Mouse (Mus musculus): ENCODE results near the gene Gpx4. TPM values are rescaled to one million over a fixed set of nuclear protein-coding genes. Genes with fewer than 3 reads are reported as not detected.

Gpx4 gene
- polyA plus RNA-seq, 1 experiment from 2014 or later: 552 TPM

DNA sequence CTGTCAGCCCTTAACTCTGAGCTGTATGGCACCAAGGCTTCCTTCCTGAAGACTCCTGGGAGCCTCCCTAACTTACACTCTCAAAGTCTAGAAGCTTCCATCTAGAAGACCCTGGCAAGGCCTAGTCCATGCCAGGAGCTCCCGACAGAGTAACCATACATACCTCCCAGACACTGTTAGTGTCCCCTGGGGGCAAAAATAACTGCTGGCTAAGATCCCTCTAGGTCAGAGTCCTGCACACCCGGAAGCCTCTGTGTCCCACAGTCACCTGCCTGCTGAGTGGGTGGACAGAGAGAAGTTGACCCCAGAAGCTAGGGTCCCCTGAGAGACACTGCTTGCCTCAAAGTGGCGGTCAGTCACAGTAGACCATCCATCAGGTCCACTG is 24.5 kb downstream of the Gpx4 start:
- WGBS: 82% methylated on average over 3 of the region's 3 CpGs
- Histone ChIP-seq H3K4me3 (ENCODE audit: low read depth, low read length) (no peak overlapping the region), H3K4me1 (ENCODE audit: control insufficient read depth, insufficient read depth, low read length) (peaks cover 4% of the 10 kb centered on the region; the same call in 1 of the 2 replicates), H3K9me3 (replicated peaks; ENCODE audit: control insufficient read depth, low read length, poor library complexity, severe bottlenecking) (no peaks in the 10 kb centered on the region), H3K36me3 (ENCODE audit: control insufficient read depth, insufficient read depth, low read length) (no peaks in the 10 kb centered on the region), H3K27ac (ENCODE audit: low read length) (no peak overlapping the region), H3K9ac (ENCODE audit: low read depth, low read length) (no peak overlapping the region), H3K27me3 (ENCODE audit: control insufficient read depth, insufficient read depth, low read depth, low read length) (no peaks in the 10 kb centered on the region), H3K4me2 (ENCODE audit: low read length) (no peak overlapping the region)
- no peak for ATAC-seq

- Histone ChIP-seq H3K9ac (ENCODE audit: low read depth, low read length) (no peak overlapping the region), H3K36me3 (ENCODE audit: control insufficient read depth, insufficient read depth, low read length) (no peaks in the 10 kb centered on the region), H3K4me2 (ENCODE audit: low read length) (no peak overlapping the region), H3K27me3 (ENCODE audit: control insufficient read depth, insufficient read depth, low read depth, low read length) (no peaks in the 10 kb centered on the region), H3K4me1 (ENCODE audit: control insufficient read depth, insufficient read depth, low read length) (peaks cover 4% of the 10 kb centered on the region; the same call in 1 of the 2 replicates), H3K4me3 (ENCODE audit: low read depth, low read length) (no peak overlapping the region), H3K9me3 (replicated peaks; ENCODE audit: control insufficient read depth, low read length, poor library complexity, severe bottlenecking) (no peaks in the 10 kb centered on the region), H3K27ac (ENCODE audit: low read length) (no peak overlapping the region)
- 81% methylated on average over 20 of the region's 20 CpGs for WGBS
- ATAC-seq: no peak
Measured at GRCm38 (mm10) chr10:80072623-80073489, 25.9 kb downstream of the Gpx4 start.

DNA sequence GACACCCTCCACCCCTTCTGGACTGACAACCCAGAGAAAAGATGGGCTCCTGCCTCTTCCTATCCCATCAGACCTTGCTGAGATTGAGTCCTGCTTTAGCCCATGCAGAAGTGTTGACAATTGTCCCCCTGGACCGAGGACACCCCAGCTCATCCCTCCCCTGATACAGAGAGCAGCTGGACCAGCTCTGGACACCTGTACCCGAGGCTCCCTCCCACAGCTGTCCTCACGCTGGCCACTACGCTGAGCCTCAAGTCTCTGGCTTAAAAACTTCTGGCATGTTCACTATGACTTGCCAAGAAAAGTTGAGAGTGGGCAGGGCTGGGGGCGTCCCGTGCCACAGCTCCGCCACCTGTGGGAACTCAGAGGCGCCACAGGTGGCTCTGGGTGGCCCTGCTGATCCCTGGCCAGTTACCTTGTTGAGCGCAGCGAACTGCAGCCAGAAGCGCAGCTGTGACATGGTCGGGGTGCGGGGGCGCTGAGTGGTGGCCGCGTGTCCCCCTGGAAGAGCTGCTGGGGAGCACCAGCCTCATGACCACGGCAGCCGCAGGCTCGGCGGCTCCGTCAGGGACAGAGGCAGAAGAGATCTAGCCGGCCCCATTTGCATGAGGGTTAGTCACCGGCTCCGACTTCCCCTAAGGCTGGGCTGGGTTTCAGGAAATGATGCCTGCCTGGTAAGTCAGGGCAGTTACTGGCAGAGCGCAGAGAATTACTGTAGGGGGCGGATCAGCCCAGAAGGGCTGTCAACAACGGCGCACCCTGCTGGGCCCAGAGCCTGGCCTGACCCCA is 28.0 kb downstream of the Gpx4 start:
- H3K9ac ChIP-seq (ENCODE audit: low read depth, low read length): peak overlapping the region; percentile 21
- no peak for ATAC-seq
- no peak overlapping the region for H3K4me3 ChIP-seq (ENCODE audit: low read depth, low read length)
- no peaks in the 10 kb centered on the region for H3K27me3 ChIP-seq (ENCODE audit: control insufficient read depth, insufficient read depth, low read depth, low read length)
- no peak overlapping the region for H3K27ac ChIP-seq (ENCODE audit: low read length)
- peaks cover 4% of the 10 kb centered on the region; the same call in 1 of the 2 replicates for H3K4me1 ChIP-seq (ENCODE audit: control insufficient read depth, insufficient read depth, low read length)
- H3K36me3 ChIP-seq (ENCODE audit: control insufficient read depth, insufficient read depth, low read length): peaks cover under 1% of the 10 kb centered on the region; the same call in 1 of the 2 replicates
- H3K9me3 ChIP-seq (replicated peaks; ENCODE audit: control insufficient read depth, low read length, poor library complexity, severe bottlenecking): no peaks in the 10 kb centered on the region
- H3K4me2 ChIP-seq (ENCODE audit: low read length): 0 out of 2 replicates have a peak overlapping the region, but pooled peaks have one; percentile 17
- WGBS: 23% methylated on average over 28 of the region's 28 CpGs

GRCm38 (mm10) chr10:80075924-80076323 is 29.0 kb downstream of the Gpx4 start:
- Histone ChIP-seq H3K4me2 (ENCODE audit: low read length) (no peak overlapping the region), H3K4me1 (ENCODE audit: control insufficient read depth, insufficient read depth, low read length) (peaks cover 4% of the 10 kb centered on the region; the same call in 1 of the 2 replicates), H3K4me3 (ENCODE audit: low read depth, low read length) (no peak overlapping the region), H3K36me3 (ENCODE audit: control insufficient read depth, insufficient read depth, low read length) (peaks cover 8% of the 10 kb centered on the region; the same call in 1 of the 2 replicates), H3K27me3 (ENCODE audit: control insufficient read depth, insufficient read depth, low read depth, low read length) (no peaks in the 10 kb centered on the region), H3K27ac (ENCODE audit: low read length) (no peak overlapping the region), H3K9me3 (replicated peaks; ENCODE audit: control insufficient read depth, low read length, poor library complexity, severe bottlenecking) (no peaks in the 10 kb centered on the region), H3K9ac (ENCODE audit: low read depth, low read length) (no peak overlapping the region)
- no peak for ATAC-seq
- 54% methylated on average over 1 of the region's 1 CpGs for WGBS

DNA sequence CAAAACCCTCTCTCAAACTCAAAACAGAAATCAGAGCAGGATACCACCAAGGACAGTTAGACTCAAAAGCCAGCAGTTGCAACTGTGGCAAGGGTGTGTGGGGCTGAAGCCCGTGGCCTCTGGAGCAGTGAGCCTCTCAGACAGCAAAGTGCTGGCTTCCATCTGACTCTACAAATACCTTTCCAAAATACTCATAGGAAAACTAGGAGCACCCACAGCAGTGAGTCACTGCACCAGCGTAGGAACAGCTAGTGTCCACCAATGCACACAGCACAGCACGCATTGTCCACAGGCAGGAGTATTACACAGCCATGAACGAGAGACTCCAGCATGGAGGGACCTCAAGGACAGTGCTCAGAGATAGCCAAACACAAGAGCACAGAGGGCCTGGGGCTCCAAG is 29.4 kb downstream of the Gpx4 start:
- Histone ChIP-seq H3K27ac (ENCODE audit: low read length) (no peak overlapping the region), H3K9ac (ENCODE audit: low read depth, low read length) (no peak overlapping the region), H3K4me2 (ENCODE audit: low read length) (no peak overlapping the region), H3K4me1 (ENCODE audit: control insufficient read depth, insufficient read depth, low read length) (peaks cover 3% of the 10 kb centered on the region; the same call in 1 of the 2 replicates), H3K27me3 (ENCODE audit: control insufficient read depth, insufficient read depth, low read depth, low read length) (no peaks in the 10 kb centered on the region), H3K4me3 (ENCODE audit: low read depth, low read length) (no peak overlapping the region), H3K36me3 (ENCODE audit: control insufficient read depth, insufficient read depth, low read length) (peaks cover 11% of the 10 kb centered on the region; the same call in 1 of the 2 replicates), H3K9me3 (replicated peaks; ENCODE audit: control insufficient read depth, low read length, poor library complexity, severe bottlenecking) (no peaks in the 10 kb centered on the region)
- ATAC-seq: no peak
- WGBS: 96% methylated on average over 4 of the region's 4 CpGs

DNA sequence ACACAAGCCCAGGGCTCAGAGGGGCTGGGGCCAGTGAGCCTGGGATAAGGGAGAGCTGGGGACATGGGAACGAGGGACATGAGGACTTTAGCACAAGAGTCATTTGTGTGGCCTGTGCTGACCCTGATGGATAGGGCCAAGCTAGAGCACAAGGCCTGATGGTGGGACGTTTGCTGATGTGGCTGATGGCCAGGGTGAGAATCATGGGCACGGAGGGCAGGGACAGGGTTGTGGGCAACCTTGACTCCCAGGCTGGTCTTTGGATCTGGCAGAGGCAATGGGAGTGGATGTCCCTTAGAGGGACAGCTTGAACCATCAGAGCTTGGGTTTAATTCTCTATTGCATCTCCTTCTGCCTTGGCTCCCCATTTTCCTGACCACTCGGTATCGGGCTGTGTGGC is 30.3 kb downstream of the Gpx4 start:
- Histone ChIP-seq H3K9me3 (replicated peaks; ENCODE audit: control insufficient read depth, low read length, poor library complexity, severe bottlenecking) (no peaks in the 10 kb centered on the region), H3K4me3 (ENCODE audit: low read depth, low read length) (no peak overlapping the region), H3K27ac (ENCODE audit: low read length) (no peak overlapping the region), H3K4me2 (ENCODE audit: low read length) (no peak overlapping the region), H3K4me1 (ENCODE audit: control insufficient read depth, insufficient read depth, low read length) (no peaks in the 10 kb centered on the region), H3K36me3 (ENCODE audit: control insufficient read depth, insufficient read depth, low read length) (peaks cover 15% of the 10 kb centered on the region; the same call in 1 of the 2 replicates), H3K27me3 (ENCODE audit: control insufficient read depth, insufficient read depth, low read depth, low read length) (no peaks in the 10 kb centered on the region), H3K9ac (ENCODE audit: low read depth, low read length) (no peak overlapping the region)
- ATAC-seq: no peak
- 92% methylated on average over 5 of the region's 5 CpGs for WGBS

DNA sequence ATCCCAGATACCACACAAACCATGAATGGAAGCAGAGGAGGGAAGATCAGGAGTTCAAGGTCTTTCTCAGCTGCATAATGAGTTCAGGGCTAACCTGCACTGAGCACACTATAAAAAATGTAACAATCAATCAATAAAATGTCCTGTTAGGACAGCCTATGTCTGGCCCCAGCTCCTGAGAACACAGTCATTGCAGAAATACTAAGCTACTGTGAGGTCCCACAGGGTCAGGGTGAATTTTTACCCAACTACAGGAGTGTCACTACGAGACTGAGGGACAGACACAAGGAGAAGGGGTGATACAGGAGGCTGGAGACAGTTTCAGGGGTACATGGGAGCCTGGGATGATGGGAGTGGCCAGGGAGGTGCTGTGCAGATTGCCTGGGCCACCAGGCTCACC is 31.4 kb downstream of the Gpx4 start:
- Histone ChIP-seq H3K4me1 (ENCODE audit: control insufficient read depth, insufficient read depth, low read length) (no peaks in the 10 kb centered on the region), H3K9ac (ENCODE audit: low read depth, low read length) (no peak overlapping the region), H3K36me3 (ENCODE audit: control insufficient read depth, insufficient read depth, low read length) (peaks cover 18% of the 10 kb centered on the region; the same call in 1 of the 2 replicates), H3K27ac (ENCODE audit: low read length) (no peak overlapping the region), H3K4me3 (ENCODE audit: low read depth, low read length) (no peak overlapping the region), H3K4me2 (ENCODE audit: low read length) (no peak overlapping the region), H3K9me3 (replicated peaks; ENCODE audit: control insufficient read depth, low read length, poor library complexity, severe bottlenecking) (no peaks in the 10 kb centered on the region), H3K27me3 (ENCODE audit: control insufficient read depth, insufficient read depth, low read depth, low read length) (no peaks in the 10 kb centered on the region)
- ATAC-seq: no peak
- WGBS: 100% methylated on average over 1 of the region's 1 CpGs

DNA sequence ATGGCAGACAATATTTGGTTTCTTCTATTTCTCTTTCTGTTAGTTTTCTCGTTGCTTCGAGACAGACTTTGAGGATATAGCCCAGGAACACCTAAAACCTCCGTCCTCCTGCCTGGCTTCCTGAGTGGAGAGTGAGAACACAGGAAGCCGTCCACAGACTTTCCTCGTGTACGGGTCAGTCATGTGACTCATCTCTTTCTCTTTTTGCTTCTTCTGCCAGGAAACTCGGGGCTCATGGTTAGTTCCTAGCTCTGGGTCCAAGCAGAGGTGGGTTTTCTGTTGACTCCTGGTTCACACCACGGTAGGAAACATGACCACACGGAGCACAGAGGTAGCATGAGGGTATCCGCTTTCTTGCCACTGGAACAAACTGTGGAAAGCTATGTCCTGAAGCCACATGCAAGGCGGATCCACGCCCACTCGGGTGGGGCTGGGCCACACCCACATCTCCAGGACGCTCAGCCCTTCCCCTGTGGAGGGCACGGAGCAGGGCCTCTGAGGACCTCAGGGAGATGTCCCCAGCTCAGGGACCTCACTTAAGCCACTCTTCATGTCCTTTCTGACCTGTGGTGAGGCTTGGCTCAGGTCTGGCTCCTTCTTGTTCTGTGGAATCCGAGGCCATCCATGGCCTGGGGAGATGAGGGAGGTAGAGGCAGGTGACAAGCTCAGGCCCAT is 33.6 kb downstream of the Gpx4 start:
- no peaks in the 10 kb centered on the region for H3K4me1 ChIP-seq (ENCODE audit: control insufficient read depth, insufficient read depth, low read length)
- 88% methylated on average over 16 of the region's 16 CpGs for WGBS
- ATAC-seq: no peak
- no peak overlapping the region for H3K4me3 ChIP-seq (ENCODE audit: low read depth, low read length)
- H3K27ac ChIP-seq (ENCODE audit: low read length): no peak overlapping the region
- no peaks in the 10 kb centered on the region for H3K27me3 ChIP-seq (ENCODE audit: control insufficient read depth, insufficient read depth, low read depth, low read length)
- H3K9me3 ChIP-seq (replicated peaks; ENCODE audit: control insufficient read depth, low read length, poor library complexity, severe bottlenecking): no peaks in the 10 kb centered on the region
- no peak overlapping the region for H3K4me2 ChIP-seq (ENCODE audit: low read length)
- peaks cover 21% of the 10 kb centered on the region; the same call in 1 of the 2 replicates for H3K36me3 ChIP-seq (ENCODE audit: control insufficient read depth, insufficient read depth, low read length)
- no peak overlapping the region for H3K9ac ChIP-seq (ENCODE audit: low read depth, low read length)
